Mouse (Mus musculus) lung, embryonic 15.5 days (tissue): ENCODE measurements at regions not wholly inside any gene's neighbourhood (a gene's known extent, or its start where the extent isn't known, plus 50 kb on each side); places are given as distances from the start of the nearest gene placed in this dataset.
A peak's percentile ranks its signal among the peaks of the same experiment; 100 is the strongest.

Experiments used
- ATAC-seq: fragments of 200-750 bp; cut with Nextera tagmentation; 2 replicates; pipeline ENCODE4 v1.8.0; 2017; ENCODE audit warnings: moderate number of reproducible peaks, borderline replicate concordance; ENCODE audit not compliant: low FRiP score, low TSS enrichment; ENCODE audit errors: extremely low read depth
- H3K27ac ChIP-seq: fragments of 300-500 bp; sonication (generic); 2 replicates; pipeline ENCODE4 v1.5.1; 2015; ENCODE audit warnings: moderate library complexity, mild to moderate bottlenecking, inconsistent platforms
- H3K27me3 ChIP-seq: fragments of 300-500 bp; sonication (generic); 2 replicates; pipeline ENCODE4 v1.6.1; 2015; ENCODE audit warnings: inconsistent platforms
- H3K36me3 ChIP-seq: fragments of 300-500 bp; sonication (generic); 2 replicates; pipeline ENCODE4 v1.6.1; 2015; ENCODE audit warnings: inconsistent platforms
- H3K4me1 ChIP-seq: fragments of 300-500 bp; sonication (generic); 2 replicates; pipeline ENCODE4 v1.6.1; 2015; ENCODE audit warnings: inconsistent platforms
- H3K4me2 ChIP-seq: fragments of 300-500 bp; sonication (generic); 2 replicates; pipeline ENCODE4 v1.6.1; 2015; ENCODE audit warnings: inconsistent platforms, mild to moderate bottlenecking, moderate library complexity
- H3K4me3 ChIP-seq: fragments of 300-500 bp; sonication (generic); 2 replicates; pipeline ENCODE4 v1.5.1; 2015; ENCODE audit warnings: mild to moderate bottlenecking, inconsistent platforms
- H3K9ac ChIP-seq: fragments of 300-500 bp; sonication (generic); 2 replicates; pipeline ENCODE4 v1.6.1; 2015; ENCODE audit warnings: inconsistent platforms
- H3K9me3 ChIP-seq: fragments of 300-500 bp; sonication (generic); 2 replicates; pipeline ENCODE4 v1.6.1; 2016; ENCODE audit warnings: inconsistent platforms
- WGBS: fragments of 180-500 bp; shearing (Covaris S2); methylation state at CpG from one replicate; pipeline ENCODE4 v1.1.7; 2015; 5-methylcytosine and 5-hydroxymethylcytosine counted together

DNA sequence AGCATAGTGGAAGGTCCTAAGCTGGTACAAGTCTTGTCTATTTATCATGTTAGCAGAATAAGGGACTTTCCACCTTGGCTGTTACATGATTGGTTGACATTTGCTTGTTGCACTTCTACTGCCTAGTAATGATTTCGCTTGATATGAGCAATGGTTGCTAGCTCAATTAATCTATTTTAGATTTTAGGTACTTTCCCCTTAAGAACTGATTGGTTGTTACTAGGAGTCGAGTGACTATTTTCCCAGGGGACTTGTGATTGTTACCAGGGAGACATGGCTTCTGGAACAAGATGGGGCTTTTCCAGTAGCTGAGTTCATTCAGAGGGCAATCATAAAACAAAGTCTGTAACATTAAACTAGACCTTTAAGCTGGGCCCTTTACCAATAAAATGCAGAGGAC lies 100.9 kb downstream of the Nup35 start:
- H3K36me3 ChIP-seq = no peaks in the 10 kb centered on the region
- no peak for ATAC-seq
- no peaks in the 10 kb centered on the region for H3K9me3 ChIP-seq
- 41% methylated on average over 2 of the region's 2 CpGs for WGBS
- H3K4me1 ChIP-seq = no peaks in the 10 kb centered on the region
- no peak overlapping the region for H3K27ac ChIP-seq
- no peak overlapping the region for H3K4me2 ChIP-seq
- no peaks in the 10 kb centered on the region for H3K27me3 ChIP-seq
- H3K4me3 ChIP-seq = no peak overlapping the region
- H3K9ac ChIP-seq = no peak overlapping the region

DNA sequence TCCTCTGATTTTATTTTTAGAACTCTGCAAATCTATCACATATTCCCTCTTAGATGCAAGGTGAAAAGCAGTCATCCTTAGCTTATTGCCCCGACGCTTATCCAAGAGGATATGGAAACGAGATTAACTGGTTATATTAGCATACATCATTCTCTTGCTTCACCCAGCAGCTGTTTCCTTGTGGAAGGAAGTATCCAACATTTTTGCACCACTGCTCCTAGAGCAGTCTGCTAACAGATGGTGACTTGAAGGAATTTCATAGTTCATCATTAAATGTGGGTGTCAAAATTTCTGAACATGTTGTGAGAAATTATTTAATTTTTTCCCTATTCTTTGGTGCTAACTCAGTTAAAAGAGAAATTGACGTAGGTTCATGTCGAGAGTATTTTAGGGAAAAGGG lies 107.0 kb downstream of the Nup35 start:
- no peak overlapping the region for H3K4me3 ChIP-seq
- ATAC-seq = no peak
- no peaks in the 10 kb centered on the region for H3K9me3 ChIP-seq
- no peak overlapping the region for H3K9ac ChIP-seq
- H3K4me2 ChIP-seq = no peak overlapping the region
- no peak overlapping the region for H3K27ac ChIP-seq
- no peaks in the 10 kb centered on the region for H3K36me3 ChIP-seq
- H3K27me3 ChIP-seq = no peaks in the 10 kb centered on the region
- no peaks in the 10 kb centered on the region for H3K4me1 ChIP-seq
- WGBS = 36% methylated on average over 5 of the region's 5 CpGs

DNA sequence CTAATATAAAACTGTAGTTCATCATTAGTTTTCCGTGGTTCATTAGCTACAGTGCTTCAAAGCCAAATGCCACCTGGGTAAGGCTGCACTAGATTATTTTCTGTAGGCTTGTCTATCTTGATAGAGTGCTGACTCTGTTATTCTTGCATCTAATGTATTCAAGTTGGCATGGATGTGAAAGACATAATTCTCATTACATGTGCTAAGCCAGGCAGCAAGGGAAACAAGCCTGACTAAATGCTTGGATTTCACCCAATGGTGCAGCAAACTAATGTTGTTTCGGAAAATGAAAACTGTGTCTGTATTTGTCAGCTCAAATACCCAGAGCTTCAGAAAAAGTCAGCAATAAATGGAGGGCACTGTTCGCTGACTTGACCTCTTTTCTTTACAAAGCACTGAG lies 114.3 kb downstream of the Nup35 start:
- no peaks in the 10 kb centered on the region for H3K36me3 ChIP-seq
- no peak overlapping the region for H3K4me3 ChIP-seq
- no peak overlapping the region for H3K27ac ChIP-seq
- ATAC-seq = no peak
- H3K4me2 ChIP-seq = no peak overlapping the region
- no peaks in the 10 kb centered on the region for H3K9me3 ChIP-seq
- H3K27me3 ChIP-seq = no peaks in the 10 kb centered on the region
- H3K9ac ChIP-seq = no peak overlapping the region
- 83% methylated on average over 3 of the region's 3 CpGs for WGBS
- H3K4me1 ChIP-seq = no peaks in the 10 kb centered on the region

DNA sequence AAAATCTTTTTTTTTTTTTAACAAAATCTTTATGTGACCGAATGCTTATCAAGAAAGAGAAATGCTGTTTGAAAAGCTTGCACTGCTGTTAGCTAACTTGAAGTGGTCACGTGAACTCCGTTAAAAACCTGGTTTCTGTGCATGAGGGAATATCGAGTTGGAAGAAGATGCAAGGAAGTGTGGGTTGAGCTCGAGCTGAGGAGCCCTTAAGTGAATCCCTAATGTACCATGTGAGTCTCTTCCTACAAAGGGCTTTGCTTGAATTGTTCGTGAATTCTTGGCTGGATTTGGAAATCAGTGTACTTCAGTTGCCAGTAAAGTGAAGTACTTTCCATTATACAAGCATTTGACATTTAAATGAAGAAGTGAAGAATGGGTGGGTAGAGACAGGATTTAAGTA lies 129.7 kb downstream of the Nup35 start:
- Histone ChIP-seq H3K27me3 (no peaks in the 10 kb centered on the region), H3K9ac (no peak overlapping the region), H3K9me3 (no peaks in the 10 kb centered on the region)

GRCm38 (mm10) chr2:80762013-80762612 lies 145.1 kb downstream of the Nup35 start:
- no peak for ATAC-seq
- 29% methylated on average over 3 of the region's 3 CpGs for WGBS
- Histone ChIP-seq H3K36me3 (no peaks in the 10 kb centered on the region), H3K9me3 (no peaks in the 10 kb centered on the region), H3K4me2 (no peak overlapping the region), H3K4me1 (no peaks in the 10 kb centered on the region), H3K4me3 (no peak overlapping the region), H3K9ac (no peak overlapping the region), H3K27ac (no peak overlapping the region), H3K27me3 (no peaks in the 10 kb centered on the region)

More for the DNA sequence above, 129.7 kb downstream of the Nup35 start:
- Histone ChIP-seq H3K4me3 (no peak overlapping the region), H3K4me2 (no peak overlapping the region), H3K36me3 (no peaks in the 10 kb centered on the region), H3K4me1 (no peaks in the 10 kb centered on the region), H3K27ac (no peak overlapping the region)
- WGBS = 65% methylated on average over 6 of the region's 6 CpGs
- no peak for ATAC-seq

DNA sequence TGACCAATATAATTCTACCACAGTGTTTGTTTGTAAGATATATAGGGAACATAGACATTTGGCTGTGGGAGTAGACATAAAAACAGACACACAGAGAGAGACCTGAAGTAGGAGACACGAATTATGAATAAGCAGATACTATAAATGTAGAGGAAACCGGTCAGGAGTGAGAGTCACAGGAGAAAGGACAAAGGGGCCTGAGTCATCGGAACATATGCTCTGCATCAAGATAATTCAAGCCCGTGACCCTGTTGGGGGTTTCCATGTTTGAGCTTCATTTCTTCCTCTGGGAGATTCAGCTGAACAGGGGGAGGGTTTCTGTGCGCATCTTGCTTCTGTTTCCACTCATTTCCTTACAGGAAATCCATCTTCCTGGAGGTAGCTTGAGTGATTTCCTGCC lies 154.1 kb downstream of the Nup35 start:
- 63% methylated on average over 5 of the region's 5 CpGs for WGBS
- no peaks in the 10 kb centered on the region for H3K4me1 ChIP-seq
- ATAC-seq = no peak

GRCm38 (mm10) chr2:80772455-80772854 lies 155.4 kb downstream of the Nup35 start:
- no peak for ATAC-seq
- H3K4me3 ChIP-seq = no peak overlapping the region
- H3K9me3 ChIP-seq = no peaks in the 10 kb centered on the region
- H3K4me1 ChIP-seq = no peaks in the 10 kb centered on the region
- no peak overlapping the region for H3K4me2 ChIP-seq
- H3K27ac ChIP-seq = no peak overlapping the region
- no peaks in the 10 kb centered on the region for H3K27me3 ChIP-seq
- no peaks in the 10 kb centered on the region for H3K36me3 ChIP-seq
- 75% methylated on average over 3 of the region's 3 CpGs for WGBS
- no peak overlapping the region for H3K9ac ChIP-seq

More for the DNA sequence above, 154.1 kb downstream of the Nup35 start:
- H3K36me3 ChIP-seq = no peaks in the 10 kb centered on the region
- H3K27ac ChIP-seq = no peak overlapping the region
- no peaks in the 10 kb centered on the region for H3K9me3 ChIP-seq
- H3K9ac ChIP-seq = no peak overlapping the region
- H3K4me3 ChIP-seq = no peak overlapping the region
- no peak overlapping the region for H3K4me2 ChIP-seq
- no peaks in the 10 kb centered on the region for H3K27me3 ChIP-seq

GRCm38 (mm10) chr2:80786370-80786769 lies 169.3 kb downstream of the Nup35 start:
- H3K36me3 ChIP-seq = no peaks in the 10 kb centered on the region
- no peaks in the 10 kb centered on the region for H3K9me3 ChIP-seq
- no peak overlapping the region for H3K27ac ChIP-seq
- H3K9ac ChIP-seq = no peak overlapping the region
- H3K27me3 ChIP-seq = no peaks in the 10 kb centered on the region
- ATAC-seq = no peak
- H3K4me2 ChIP-seq = no peak overlapping the region
- H3K4me3 ChIP-seq = no peak overlapping the region
- no peaks in the 10 kb centered on the region for H3K4me1 ChIP-seq
- 86% methylated on average over 4 of the region's 4 CpGs for WGBS

- Histone ChIP-seq H3K27me3 (no peaks in the 10 kb centered on the region), H3K9me3 (no peaks in the 10 kb centered on the region), H3K27ac (no peak overlapping the region), H3K9ac (no peak overlapping the region), H3K4me1 (peaks cover 4% of the 10 kb centered on the region; the same call in 1 of the 2 replicates), H3K36me3 (no peaks in the 10 kb centered on the region), H3K4me3 (no peak overlapping the region), H3K4me2 (0 out of 2 replicates have a peak overlapping the region, but pooled peaks have one; percentile 16)
- ATAC-seq = peak; percentile 80
- WGBS = 36% methylated on average over 14 of the region's 14 CpGs
Observed at GRCm38 (mm10) chr2:80793345-80794147, 176.5 kb downstream of the Nup35 start.

GRCm38 (mm10) chr2:80794148-80794507 lies 177.1 kb downstream of the Nup35 start:
- no peaks in the 10 kb centered on the region for H3K36me3 ChIP-seq
- H3K27me3 ChIP-seq = no peaks in the 10 kb centered on the region
- H3K9ac ChIP-seq = no peak overlapping the region
- peaks cover 4% of the 10 kb centered on the region; the same call in 1 of the 2 replicates for H3K4me1 ChIP-seq
- H3K27ac ChIP-seq = no peak overlapping the region
- H3K4me3 ChIP-seq = no peak overlapping the region
- H3K4me2 ChIP-seq = no peak overlapping the region
- H3K9me3 ChIP-seq = no peaks in the 10 kb centered on the region
- no peak for ATAC-seq
- WGBS = 59% methylated on average over 7 of the region's 7 CpGs

DNA sequence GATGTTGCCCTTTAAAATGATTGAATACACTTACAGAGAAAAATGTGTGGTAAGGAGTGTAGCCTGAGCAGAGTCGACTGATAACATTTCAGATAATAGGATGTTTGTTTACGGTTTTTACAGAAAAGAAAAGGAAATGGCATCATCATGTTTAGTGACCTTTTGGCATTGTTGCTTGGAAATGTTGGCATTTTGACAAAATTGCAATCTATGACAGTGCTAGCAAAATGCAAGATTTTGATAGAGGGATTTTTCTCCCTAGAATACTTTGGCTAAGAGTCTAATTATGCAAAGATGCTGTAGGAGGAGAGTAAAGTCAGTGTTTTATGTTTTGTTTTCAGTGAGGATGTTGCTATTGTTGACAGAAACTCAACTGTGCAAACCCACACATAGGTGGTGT lies 202.2 kb downstream of the Nup35 start:
- WGBS = 29% methylated on average over 2 of the region's 2 CpGs
- no peaks in the 10 kb centered on the region for H3K9me3 ChIP-seq
- no peaks in the 10 kb centered on the region for H3K27me3 ChIP-seq
- ATAC-seq = no peak; the same call in 1 of the 2 replicates
- no peaks in the 10 kb centered on the region for H3K36me3 ChIP-seq
- H3K27ac ChIP-seq = no peak overlapping the region
- H3K9ac ChIP-seq = no peak overlapping the region
- no peak overlapping the region for H3K4me3 ChIP-seq
- H3K4me1 ChIP-seq = no peaks in the 10 kb centered on the region
- H3K4me2 ChIP-seq = no peak overlapping the region

DNA sequence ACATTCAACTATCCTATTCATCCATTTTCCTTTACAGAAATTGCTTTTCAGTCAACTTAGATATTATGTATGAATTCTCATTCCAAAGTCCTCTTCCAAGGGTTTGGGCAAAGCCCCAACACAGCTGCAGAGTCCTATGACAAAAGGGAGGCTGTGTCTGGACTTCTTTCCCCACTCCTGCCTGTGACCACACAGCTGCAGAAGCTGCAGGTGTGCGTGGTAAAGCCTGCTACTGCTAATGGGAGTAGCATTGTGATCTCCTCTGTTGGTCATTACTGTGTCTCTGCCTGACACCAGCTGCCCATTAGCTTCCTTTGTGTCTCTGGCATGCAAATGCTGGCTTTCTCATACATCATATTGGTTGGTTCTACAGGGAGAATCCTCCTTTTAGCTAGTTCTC lies 234.0 kb downstream of the Nup35 start:
- no peaks in the 10 kb centered on the region for H3K4me1 ChIP-seq
- 59% methylated on average over 1 of the region's 1 CpGs for WGBS
- no peaks in the 10 kb centered on the region for H3K9me3 ChIP-seq
- H3K27ac ChIP-seq = no peak overlapping the region
- no peaks in the 10 kb centered on the region for H3K27me3 ChIP-seq
- no peak for ATAC-seq
- H3K9ac ChIP-seq = no peak overlapping the region
- H3K36me3 ChIP-seq = no peaks in the 10 kb centered on the region
- H3K4me2 ChIP-seq = no peak overlapping the region
- no peak overlapping the region for H3K4me3 ChIP-seq
